Mouse (Mus musculus): ENCODE data around the gene Svs2. TPM values are rescaled to one million over a fixed set of nuclear protein-coding genes. Genes with fewer than 3 reads are reported as not detected.

Gene Svs2
- total and polyA plus RNA-seq, 2 experiments from 2014 or later, result not detected

DNA sequence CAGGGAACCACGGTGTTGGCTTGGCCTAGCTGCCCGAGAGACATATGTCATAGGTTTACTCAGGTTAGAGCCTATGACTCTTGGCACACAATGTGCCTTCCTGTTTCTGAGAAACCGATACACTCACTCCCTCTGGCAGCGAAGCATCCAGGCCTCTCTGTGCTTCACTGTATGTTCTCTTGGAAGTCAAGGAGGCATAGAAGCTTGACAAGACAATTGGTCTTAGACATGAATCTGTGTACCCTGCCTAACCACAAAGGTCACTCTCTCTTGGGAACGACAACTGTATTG lies 41.6 kb downstream of the Svs2 start:
- no peak for TF ChIP-seq EP300 (IDR thresholded peaks at IDR 0.05; ENCODE audit: low read depth)
- no peak for TF ChIP-seq CTCF (IDR thresholded peaks at IDR 0.05; ENCODE audit: low read depth)
- no peak overlapping the region for H3K9ac ChIP-seq (replicated peaks; ENCODE audit: low read depth, low read length)
- ATAC-seq (ENCODE audit: insufficient read depth, low read depth) (no peak), DNase-seq (ENCODE audit: low spot score) (no peak)
- no peaks in the 10 kb centered on the region for H3K4me1 ChIP-seq (ENCODE audit: control insufficient read depth, insufficient read depth)
- H3K9me3 ChIP-seq (replicated peaks; ENCODE audit: control insufficient read depth, low read length), result no peaks in the 10 kb centered on the region
- no peaks in the 10 kb centered on the region for H3K36me3 ChIP-seq (replicated peaks; ENCODE audit: control insufficient read depth, insufficient read depth, low read length)
- H3K4me2 ChIP-seq (ENCODE audit: low read depth, low read length), result no peak overlapping the region
- WGBS, result 85% methylated on average over 5 of the region's 5 CpGs
- 0 out of 2 replicates have a peak, but pooled peaks cover 4% of the 10 kb centered on the region for H3K27me3 ChIP-seq (ENCODE audit: control insufficient read depth, insufficient read depth, low read length)
- no peak overlapping the region for H3K4me3 ChIP-seq (ENCODE audit: low read depth, low read length)
- no peak overlapping the region for H3K27ac ChIP-seq (ENCODE audit: low read depth)

- Histone ChIP-seq H3K36me3 (replicated peaks; ENCODE audit: control insufficient read depth, insufficient read depth, low read length) (no peaks in the 10 kb centered on the region), H3K9ac (replicated peaks; ENCODE audit: low read depth, low read length) (no peak overlapping the region), H3K4me2 (ENCODE audit: low read depth, low read length) (no peak overlapping the region), H3K27me3 (ENCODE audit: control insufficient read depth, insufficient read depth, low read length) (0 out of 2 replicates have a peak, but pooled peaks cover 4% of the 10 kb centered on the region), H3K9me3 (replicated peaks; ENCODE audit: control insufficient read depth, low read length) (no peaks in the 10 kb centered on the region), H3K4me3 (ENCODE audit: low read depth, low read length) (no peak overlapping the region), H3K27ac (ENCODE audit: low read depth) (no peak overlapping the region), H3K4me1 (ENCODE audit: control insufficient read depth, insufficient read depth) (no peaks in the 10 kb centered on the region)
- ATAC-seq (ENCODE audit: insufficient read depth, low read depth) (no peak), DNase-seq (ENCODE audit: low spot score) (no peak)
- no peak for TF ChIP-seq EP300 (IDR thresholded peaks at IDR 0.05; ENCODE audit: low read depth)
- TF ChIP-seq CTCF (IDR thresholded peaks at IDR 0.05; ENCODE audit: low read depth), result no peak
- 83% methylated on average over 5 of the region's 5 CpGs for WGBS
Measured at GRCm38 (mm10) chr2:164195971-164196699, 42.1 kb downstream of the Svs2 start.

GRCm38 (mm10) chr2:164194959-164195630 lies 43.2 kb downstream of the Svs2 start:
- 57% methylated on average over 5 of the region's 5 CpGs for WGBS
- 0 out of 2 replicates have a peak, but pooled peaks cover 4% of the 10 kb centered on the region for H3K27me3 ChIP-seq (ENCODE audit: control insufficient read depth, insufficient read depth, low read length)
- no peak for TF ChIP-seq CTCF (IDR thresholded peaks at IDR 0.05; ENCODE audit: low read depth)
- TF ChIP-seq EP300 (IDR thresholded peaks at IDR 0.05; ENCODE audit: low read depth), result no peak
- no peaks in the 10 kb centered on the region for H3K9me3 ChIP-seq (replicated peaks; ENCODE audit: control insufficient read depth, low read length)
- no peak overlapping the region for H3K27ac ChIP-seq (ENCODE audit: low read depth)
- DNase-seq (ENCODE audit: low spot score), result no peak
- no peak overlapping the region for H3K4me2 ChIP-seq (ENCODE audit: low read depth, low read length)
- ATAC-seq (ENCODE audit: insufficient read depth, low read depth), result no peak
- H3K9ac ChIP-seq (replicated peaks; ENCODE audit: low read depth, low read length), result no peak overlapping the region
- no peak overlapping the region for H3K4me3 ChIP-seq (ENCODE audit: low read depth, low read length)
- H3K4me1 ChIP-seq (ENCODE audit: control insufficient read depth, insufficient read depth), result no peaks in the 10 kb centered on the region
- H3K36me3 ChIP-seq (replicated peaks; ENCODE audit: control insufficient read depth, insufficient read depth, low read length), result no peaks in the 10 kb centered on the region

DNA sequence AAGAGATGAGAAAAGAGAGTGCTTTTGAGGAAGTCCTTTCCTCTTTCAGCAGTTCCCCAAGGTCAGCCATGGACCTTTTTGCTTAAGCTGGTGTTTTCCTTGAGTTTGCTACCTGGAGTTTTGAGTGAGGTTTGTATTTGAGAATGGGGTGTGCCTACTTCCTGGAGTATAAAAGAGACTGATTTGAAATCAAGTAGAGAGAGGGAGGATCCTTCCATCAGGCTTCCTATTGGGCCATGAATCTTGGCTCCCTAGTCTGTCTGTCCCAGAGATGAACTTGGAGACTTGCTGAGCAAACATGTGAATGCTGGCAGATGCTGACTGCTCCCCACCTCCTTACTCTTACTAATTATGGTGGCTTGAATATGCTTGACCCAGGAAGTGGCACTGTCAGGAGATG lies 46.0 kb downstream of the Svs2 start:
- Histone ChIP-seq H3K4me2 (ENCODE audit: low read depth, low read length) (no peak overlapping the region), H3K9me3 (replicated peaks; ENCODE audit: control insufficient read depth, low read length) (no peaks in the 10 kb centered on the region)

GRCm38 (mm10) chr2:164190576-164190975 lies 47.7 kb downstream of the Svs2 start, which contains the start of gene Wfdc12:
Wfdc12 (minus strand) TSS chr2:164190608.
- no peak within 1 kb of the TSS for H3K4me3 ChIP-seq (ENCODE audit: low read depth, low read length)
- no peaks in the 10 kb centered on the region for H3K9me3 ChIP-seq (replicated peaks; ENCODE audit: control insufficient read depth, low read length)
- no peaks in the 10 kb centered on the region for H3K4me1 ChIP-seq (ENCODE audit: control insufficient read depth, insufficient read depth)
- no peak within 1 kb of the TSS for H3K27ac ChIP-seq (ENCODE audit: low read depth)
- no peaks in the 10 kb centered on the region for H3K36me3 ChIP-seq (replicated peaks; ENCODE audit: control insufficient read depth, insufficient read depth, low read length)
- ATAC-seq (ENCODE audit: insufficient read depth, low read depth) (no peak), DNase-seq (ENCODE audit: low spot score) (no peak)
- no peak within 1 kb of the TSS for H3K9ac ChIP-seq (replicated peaks; ENCODE audit: low read depth, low read length)
- H3K27me3 ChIP-seq (ENCODE audit: control insufficient read depth, insufficient read depth, low read length), result peaks cover 4% of the 10 kb centered on the region; the same call in 1 of the 2 replicates
- no peak within 1 kb of the TSS for H3K4me2 ChIP-seq (ENCODE audit: low read depth, low read length)
- TF ChIP-seq EP300 (IDR thresholded peaks at IDR 0.05; ENCODE audit: low read depth), result no peak
- no peak for TF ChIP-seq CTCF (IDR thresholded peaks at IDR 0.05; ENCODE audit: low read depth)
- 76% methylated on average over 6 of the region's 6 CpGs for WGBS

More for the DNA sequence above, 46.0 kb downstream of the Svs2 start:
- Histone ChIP-seq H3K27ac (ENCODE audit: low read depth) (no peak overlapping the region), H3K4me3 (ENCODE audit: low read depth, low read length) (no peak overlapping the region), H3K27me3 (ENCODE audit: control insufficient read depth, insufficient read depth, low read length) (peaks cover 4% of the 10 kb centered on the region; the same call in 1 of the 2 replicates), H3K36me3 (replicated peaks; ENCODE audit: control insufficient read depth, insufficient read depth, low read length) (no peaks in the 10 kb centered on the region), H3K4me1 (ENCODE audit: control insufficient read depth, insufficient read depth) (no peaks in the 10 kb centered on the region), H3K9ac (replicated peaks; ENCODE audit: low read depth, low read length) (no peak overlapping the region)
- DNase-seq (ENCODE audit: low spot score), result no peak
- TF ChIP-seq CTCF (IDR thresholded peaks at IDR 0.05; ENCODE audit: low read depth), result no peak
- TF ChIP-seq EP300 (IDR thresholded peaks at IDR 0.05; ENCODE audit: low read depth), result no peak
- no peak for ATAC-seq (ENCODE audit: insufficient read depth, low read depth)
